8 mouse cellular contexts compared by ENCODE assay signal in genomic region chr7:139472865-139473549, GRCm38 (mm10).
DNase-seq lines count a peak whose midpoint lies in the region; ATAC-seq and TF ChIP-seq lines count a peak whose summit lies in the region.

No protein-coding gene starts in this region.

- no peak for TF ChIP-seq POLR2A in MEL (IDR thresholded peaks at IDR 0.05; ENCODE audit: control insufficient read depth in 1 of 2, insufficient read depth in 1 of 2, low read depth in 1 of 2, low read length in 2 of 2, poor library complexity in 1 of 2)
- no peak for TF ChIP-seq POLR2A in cerebellum, adult 2 months (IDR thresholded peaks at IDR 0.05; ENCODE audit: borderline replicate concordance, insufficient read depth, low read length)

- H3K36me3 ChIP-seq in MEL (ENCODE audit: control insufficient read depth in 1 of 2, insufficient read depth in 2 of 2, low read length in 2 of 2): peaks cover 0 to 2% of the 10 kb centered on the region in 2 experiments; a peak in 1 of 4 replicates
- H3K36me3 ChIP-seq in hindbrain, embryonic 12.5 days: no peaks in the 10 kb centered on the region

- DNase-seq in MEL (ENCODE audit: low read depth, low spot score): peak; percentile 70
- DNase-seq in cerebellum, adult 2 months: peak; percentile 79 to 87
- peak; percentile 66 to 79 for DNase-seq in frontal cortex, postnatal 10 days (ENCODE audit: low spot score in 2 of 2)
- peak; percentile 83 to 84 for DNase-seq in layer of hippocampus, postnatal 14 days (ENCODE audit: low spot score in 2 of 2)
- peak; percentile 92 for DNase-seq in lung, postnatal 10 days
- DNase-seq in retina, embryonic 14.5 days (ENCODE audit: low spot score): peak; percentile 90
- peak; percentile 68 to 72 for DNase-seq in thymus, postnatal 36 days

- no peak overlapping the region for H3K9ac ChIP-seq in MEL (ENCODE audit: control insufficient read depth, low read depth, low read length, poor library complexity, severe bottlenecking)
- no peak overlapping the region for H3K9ac ChIP-seq in hindbrain, embryonic 12.5 days

- peak; percentile 78 for ATAC-seq in hindbrain, embryonic 12.5 days (ENCODE audit: low FRiP score)

- peak; percentile 68 to 94 (median 81) for TF ChIP-seq CTCF in MEL (IDR thresholded peaks at IDR 0.05 in 2 of 3, conservative IDR thresholded peaks at IDR 0.05 in 1 of 3; ENCODE audit: control insufficient read depth in 1 of 3, insufficient read depth in 1 of 3, low read depth in 2 of 3, low read length in 3 of 3, poor library complexity in 1 of 3, severe bottlenecking in 1 of 3)
- TF ChIP-seq CTCF in cerebellum, adult 2 months (IDR thresholded peaks at IDR 0.05; ENCODE audit: borderline replicate concordance, insufficient read depth, low read depth, low read length): peak; percentile 96

- no peak for TF ChIP-seq EP300 in MEL (IDR thresholded peaks at IDR 0.05; ENCODE audit: low read depth in 1 of 2, low read length in 2 of 2)

- H3K27ac ChIP-seq in MEL (ENCODE audit: control insufficient read depth, low read depth, low read length): no peak overlapping the region
- peak overlapping the region; percentile 49; the same call in 1 of the 2 replicates for H3K27ac ChIP-seq in cerebellum, adult 2 months (ENCODE audit: insufficient read depth, low read length)
- H3K27ac ChIP-seq in hindbrain, embryonic 12.5 days: 0 out of 2 replicates have a peak overlapping the region, but pooled peaks have one; percentile 12

- no peak overlapping the region for H3K4me3 ChIP-seq in MEL (ENCODE audit: control insufficient read depth in 1 of 2, insufficient read depth in 1 of 2, low read depth in 2 of 2, low read length in 2 of 2)
- H3K4me3 ChIP-seq in cerebellum, adult 2 months (replicated peaks; ENCODE audit: insufficient read depth, low read depth, low read length): no peak overlapping the region
- H3K4me3 ChIP-seq in hindbrain, embryonic 12.5 days: no peak overlapping the region

- 31% methylated on average over 7 of the region's 7 CpGs for WGBS in cerebellum, adult 2 months
- WGBS in hindbrain, embryonic 12.5 days: 31% methylated on average over 7 of the region's 7 CpGs

- no peaks in the 10 kb centered on the region for H3K9me3 ChIP-seq in MEL (replicated peaks; ENCODE audit: insufficient read depth, low read length)
- H3K9me3 ChIP-seq in hindbrain, embryonic 12.5 days (replicated peaks): no peaks in the 10 kb centered on the region

- no peaks in the 10 kb centered on the region for H3K79me2 ChIP-seq in MEL (ENCODE audit: control insufficient read depth, insufficient read depth, low read length, poor library complexity)

- peaks cover 0 to under 1% of the 10 kb centered on the region in 2 experiments; a peak in 2 of 4 replicates for H3K4me1 ChIP-seq in MEL (ENCODE audit: control insufficient read depth in 1 of 2, insufficient read depth in 2 of 2, low read length in 2 of 2)
- peaks cover 42% of the 10 kb centered on the region for H3K4me1 ChIP-seq in cerebellum, adult 2 months (ENCODE audit: control insufficient read depth, insufficient read depth, low read length)
- peaks cover 16% of the 10 kb centered on the region for H3K4me1 ChIP-seq in hindbrain, embryonic 12.5 days

- peak; percentile 94 for TF ChIP-seq RAD21 in MEL (IDR thresholded peaks at IDR 0.05; ENCODE audit: low read depth, low read length)

- H3K4me2 ChIP-seq in hindbrain, embryonic 12.5 days (replicated peaks): no peak overlapping the region

- no peaks in the 10 kb centered on the region for H3K27me3 ChIP-seq in MEL (ENCODE audit: control insufficient read depth in 1 of 2, insufficient read depth in 2 of 2, low read length in 2 of 2)
- no peaks in the 10 kb centered on the region for H3K27me3 ChIP-seq in cerebellum, adult 2 months (ENCODE audit: control insufficient read depth, insufficient read depth, low read length)
- H3K27me3 ChIP-seq in hindbrain, embryonic 12.5 days: no peaks in the 10 kb centered on the region

TF ChIP-seq in MEL, 35 proteins besides CTCF, POLR2A, EP300 and RAD21:
- peak; percentile 95 for TF ChIP-seq SMC3 (IDR thresholded peaks at IDR 0.05; ENCODE audit: low read depth, low read length)
- TF ChIP-seq ZC3H11A (IDR thresholded peaks at IDR 0.05; ENCODE audit: low read depth, low read length): peak; percentile 91
- TF ChIP-seq POLR2AphosphoS2 (IDR thresholded peaks at IDR 0.05; ENCODE audit: low read length): no peak
- no peak for TF ChIP-seq MAX (IDR thresholded peaks at IDR 0.05; ENCODE audit: low read length)
